Mouse (Mus musculus) spleen, postnatal 36 days (tissue): ENCODE measurements around the gene Ptpdc1.
A peak's percentile ranks its signal among the peaks of the same experiment; 100 is the strongest.

Experiments used
- DNase-seq, 2 experiments: peaks; one replicate each; pipeline ENCODE4 v3.0.0; 2022; ENCODE audit warnings: low spot score in 2 of 2, mixed read lengths in 1 of 2

Ptpdc1 gene

DNA sequence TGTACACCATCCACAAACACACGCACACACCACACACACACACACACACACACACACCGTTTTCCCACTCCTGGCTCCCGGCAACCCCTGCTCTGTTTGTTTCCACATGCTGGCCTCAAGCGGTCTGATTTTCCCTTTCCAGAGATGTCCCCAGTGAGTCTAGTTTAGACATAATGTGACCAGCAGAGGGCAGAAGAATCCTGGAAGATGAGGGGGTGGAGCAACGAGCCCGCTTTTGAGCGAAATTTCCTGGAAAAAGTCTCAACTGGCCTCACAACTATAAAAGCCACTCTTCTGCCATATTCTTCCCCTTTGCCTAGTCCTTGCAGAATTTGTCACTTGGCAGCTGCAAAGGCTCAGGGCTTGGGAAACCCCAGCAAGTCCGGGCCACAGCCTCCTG, 30.2 kb upstream of the Ptpdc1 start:
- DNase-seq: peak in 1 of 2 experiments; percentile 13

DNA sequence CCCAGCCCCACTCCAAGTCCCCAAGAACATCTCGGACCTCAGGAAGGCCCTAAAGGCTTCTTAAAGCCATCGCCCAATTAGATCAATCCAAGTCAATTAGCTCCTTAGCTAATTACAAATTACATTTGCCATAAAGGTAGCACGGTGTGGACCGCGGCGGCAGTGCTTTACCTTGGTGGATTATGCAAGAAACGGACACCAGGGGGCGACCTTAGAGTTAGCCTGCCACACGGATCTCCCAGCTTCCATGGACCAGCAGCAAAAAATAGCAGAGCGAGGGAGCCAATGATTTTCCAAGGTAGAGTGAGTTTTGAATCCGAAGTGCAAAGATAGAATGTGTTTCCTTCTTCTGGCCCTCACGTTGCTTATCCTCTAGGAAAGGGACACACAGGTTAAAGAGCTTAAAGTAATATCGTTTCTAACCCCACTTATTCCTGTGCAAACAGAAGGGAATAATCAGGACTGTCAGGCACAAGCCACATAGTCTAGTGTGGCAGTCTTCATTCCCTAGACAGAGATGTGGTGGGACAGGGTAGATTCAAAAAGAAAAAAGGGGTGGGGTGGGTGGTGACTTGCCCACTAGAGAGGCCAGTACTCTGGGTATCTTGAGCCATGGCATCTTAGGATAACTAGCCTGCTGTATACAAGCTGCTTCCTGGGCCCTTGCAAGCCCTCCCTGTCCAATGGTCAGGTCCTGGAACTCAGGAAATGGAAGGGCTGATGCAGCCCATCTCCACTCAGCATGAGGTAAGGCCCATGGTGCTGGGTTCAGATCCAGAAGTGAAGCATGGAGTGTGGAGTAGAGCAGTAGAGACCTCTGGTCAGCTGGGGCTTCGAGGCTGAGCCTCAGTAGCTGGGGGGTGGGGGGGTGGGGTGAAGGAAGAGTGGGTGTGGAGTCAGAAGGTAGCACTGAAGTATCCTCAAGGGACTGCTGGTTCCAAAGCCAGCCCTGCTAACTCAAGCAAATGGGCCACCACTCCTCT, 28.6 kb upstream of the Ptpdc1 start:
- DNase-seq: peak in 1 of 2 experiments; percentile 6

DNA sequence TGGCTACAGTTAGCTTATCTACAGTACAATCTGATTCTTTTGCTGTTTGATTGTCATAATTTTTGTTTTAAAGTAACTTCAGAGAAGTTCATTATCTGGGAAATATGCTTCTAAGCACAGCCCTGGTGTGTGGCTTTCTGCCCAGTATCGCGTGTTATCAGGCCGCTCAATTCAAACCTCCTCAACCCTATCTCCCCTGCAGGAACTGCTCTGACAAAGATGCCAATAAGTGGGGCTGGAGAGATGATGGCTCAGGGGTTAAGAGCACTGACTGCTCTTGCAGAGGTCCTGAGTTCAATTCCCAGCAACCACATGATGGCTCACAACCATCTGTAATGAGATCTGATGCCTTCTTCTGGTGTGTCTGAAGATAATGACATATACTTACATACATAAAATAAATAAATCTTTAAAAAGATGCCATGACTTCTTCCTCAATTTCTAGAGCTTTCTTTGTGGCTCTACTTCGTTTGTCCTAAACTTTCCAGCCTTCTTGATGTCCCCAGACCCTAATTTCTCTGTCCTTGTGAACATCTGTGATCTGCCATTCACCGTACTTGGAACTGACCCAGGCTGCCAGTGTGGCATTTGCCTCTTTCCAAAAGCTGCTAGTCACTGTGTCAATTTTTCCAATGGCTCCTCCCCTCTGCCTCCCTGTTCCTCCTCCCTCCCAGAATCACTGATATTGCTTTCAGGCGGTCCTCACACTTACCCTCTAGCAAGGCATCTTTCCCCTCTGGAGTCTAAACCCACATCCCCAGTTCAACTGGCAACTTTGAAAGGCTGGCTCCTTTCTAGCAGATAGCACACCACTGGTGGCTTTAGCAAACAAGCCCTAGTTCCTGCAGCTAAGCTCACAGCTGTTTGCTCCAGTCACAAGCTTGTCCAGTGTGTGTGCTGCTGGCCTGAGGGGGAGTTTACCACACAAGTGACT, 25.9 kb upstream of the Ptpdc1 start:
- DNase-seq: peak; percentile 8 to 14

DNA sequence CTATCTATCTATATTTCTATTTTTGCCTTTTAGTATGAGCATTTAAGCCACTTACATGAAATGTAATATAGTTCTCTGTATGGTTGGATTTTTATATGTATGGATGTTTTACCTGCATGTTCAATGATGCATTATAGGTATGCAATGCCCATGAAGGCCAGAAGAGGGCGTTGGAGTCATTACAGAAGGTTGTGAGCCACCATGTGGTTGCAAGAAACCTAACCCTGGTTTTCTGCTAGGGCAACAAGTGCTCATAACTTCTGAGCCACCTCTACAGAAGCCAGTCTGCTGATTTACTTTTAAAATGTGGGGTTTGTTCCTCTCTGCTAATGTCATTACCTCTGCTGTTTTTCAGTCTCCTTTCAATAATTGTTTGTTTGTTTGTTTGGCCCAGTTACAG, 25.2 kb upstream of the Ptpdc1 start:
- no peak for DNase-seq

DNA sequence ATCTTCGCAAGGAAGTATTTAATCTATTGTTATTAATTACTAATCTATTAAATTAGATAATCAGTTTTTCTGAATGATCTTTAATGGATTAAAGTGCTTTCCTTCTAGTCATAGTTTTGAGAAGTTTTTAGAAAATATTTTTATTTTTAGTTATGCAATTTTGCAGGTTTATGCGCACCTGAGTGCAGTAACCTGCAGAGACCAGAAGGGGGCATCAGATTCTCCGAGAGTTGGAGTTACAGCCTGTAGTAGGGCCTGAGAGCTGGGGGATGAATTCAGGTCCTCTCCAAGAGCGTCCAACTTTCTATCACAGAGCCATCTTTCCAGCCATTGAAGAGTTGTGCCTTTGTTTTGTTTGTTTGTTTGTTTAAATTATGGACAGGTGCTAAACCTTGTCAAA, 21.2 kb upstream of the Ptpdc1 start:
- DNase-seq: no peak

DNA sequence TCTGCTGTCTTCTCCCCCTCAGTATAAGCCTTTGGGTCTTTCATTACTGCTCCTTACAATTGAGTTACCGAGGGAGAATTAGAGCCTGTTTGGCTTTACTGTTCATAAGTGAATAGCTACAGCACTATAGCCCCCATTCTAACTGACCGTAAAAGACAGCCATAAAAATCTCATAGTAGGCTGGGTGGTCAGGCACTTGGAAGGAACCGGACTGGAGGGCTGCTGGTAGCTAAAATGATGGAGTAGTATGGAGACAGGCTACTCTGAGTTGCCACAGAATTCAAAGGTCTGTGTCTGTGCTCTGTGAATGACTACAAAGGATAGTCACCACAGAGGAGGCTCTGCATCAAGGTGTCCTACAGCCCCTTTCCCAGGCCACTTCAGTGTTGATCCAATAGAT, 18.5 kb upstream of the Ptpdc1 start:
- no peak for DNase-seq

DNA sequence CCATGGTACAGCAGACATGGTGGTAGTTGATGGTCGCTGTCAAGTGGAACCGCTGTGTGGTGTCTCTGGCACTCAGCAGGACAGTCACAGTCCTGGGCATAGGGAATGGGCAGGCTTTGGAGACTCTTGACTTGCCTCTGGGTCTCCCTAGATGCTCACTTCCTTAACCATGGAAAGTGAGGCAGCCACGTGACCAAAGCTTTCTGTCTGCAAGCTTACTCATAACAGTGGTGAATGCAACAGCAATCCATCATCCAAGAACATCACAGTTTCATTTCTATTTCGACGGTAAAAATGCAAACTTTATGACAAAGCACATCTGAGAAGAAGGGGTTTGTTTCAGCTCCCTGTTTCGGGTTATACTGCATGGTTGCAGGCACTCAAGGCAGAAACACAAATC, 17.6 kb upstream of the Ptpdc1 start:
- no peak for DNase-seq

DNA sequence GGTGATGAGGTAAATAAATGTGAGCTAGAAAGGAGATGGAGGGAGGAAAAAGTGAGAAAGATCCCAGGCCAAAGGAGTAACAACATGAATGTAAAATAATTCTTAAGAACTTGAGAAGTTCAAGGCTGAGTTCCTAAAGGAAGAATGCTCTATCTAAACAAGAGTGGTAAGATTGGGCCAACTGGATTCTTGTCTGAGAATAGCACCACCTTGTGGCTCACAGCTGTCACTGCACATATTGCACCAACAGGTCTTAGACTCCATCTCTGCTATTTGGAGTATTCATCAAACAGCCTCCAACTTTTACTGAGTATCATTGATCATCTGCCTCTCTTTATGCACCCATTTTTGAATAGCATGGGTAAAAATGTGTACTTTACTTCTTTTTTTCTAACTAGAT, 14.1 kb upstream of the Ptpdc1 start:
- peak; percentile 31 to 56 for DNase-seq

DNA sequence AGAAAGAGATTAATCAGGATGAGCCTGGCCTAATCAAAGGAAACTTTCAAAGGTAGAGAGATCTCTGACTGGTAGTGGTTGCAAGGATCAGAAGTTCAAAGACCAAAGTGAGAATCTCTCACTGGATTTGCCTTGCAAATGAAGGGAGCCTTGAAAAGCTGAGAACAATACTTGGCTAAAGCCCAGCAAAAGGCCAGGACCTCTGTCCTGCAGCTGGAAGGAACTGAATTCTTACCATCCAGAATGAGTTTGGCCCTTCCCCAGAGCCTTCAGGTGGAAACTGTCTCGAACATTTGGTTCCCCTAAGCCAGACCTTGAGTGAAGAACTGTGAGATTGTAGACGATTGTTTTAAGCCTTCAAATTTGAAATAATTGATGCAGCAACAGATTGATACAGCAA, 12.2 kb upstream of the Ptpdc1 start:
- no peak for DNase-seq

DNA sequence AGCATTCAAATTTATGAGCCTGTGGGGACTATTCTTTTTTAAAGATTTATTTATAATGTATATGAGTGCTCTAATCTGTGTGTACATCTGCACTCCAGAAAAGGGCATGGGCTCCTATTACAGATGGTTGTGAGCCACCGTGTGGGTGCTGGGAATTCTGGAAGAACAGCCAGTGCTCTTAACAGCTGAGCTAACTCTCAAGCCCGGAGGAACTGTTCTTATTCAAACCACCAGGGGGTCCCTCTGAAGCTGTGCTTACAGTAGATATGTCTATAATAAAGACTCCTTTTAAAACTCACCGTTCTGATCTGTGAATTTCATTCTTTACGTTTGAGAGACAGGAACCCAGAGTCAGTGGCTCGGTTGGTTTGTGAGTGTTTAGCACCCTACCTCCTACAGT, 6.2 kb upstream of the Ptpdc1 start:
- no peak for DNase-seq

DNA sequence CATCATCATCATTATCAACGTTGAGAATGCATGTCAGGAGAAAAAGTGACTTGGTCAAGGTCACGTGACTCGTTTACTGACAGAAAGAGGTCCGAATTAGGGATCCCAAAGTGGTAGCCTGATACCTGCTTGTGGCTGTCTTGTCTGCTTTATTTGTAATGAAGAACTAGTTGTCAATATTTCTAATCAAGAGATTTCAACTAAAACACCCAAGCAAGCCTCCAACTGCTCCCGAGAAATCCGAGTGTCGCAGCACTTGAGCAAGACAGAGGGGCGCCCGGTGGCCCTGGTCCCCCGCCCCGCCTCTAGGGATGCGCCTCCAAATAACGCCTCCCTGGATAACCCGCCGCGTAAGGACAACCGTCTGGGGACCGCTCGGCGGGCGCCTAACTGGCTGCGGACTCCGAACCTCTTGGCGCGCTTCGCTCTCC, 481 bp downstream of the Ptpdc1 start:
- DNase-seq: no peak

DNA sequence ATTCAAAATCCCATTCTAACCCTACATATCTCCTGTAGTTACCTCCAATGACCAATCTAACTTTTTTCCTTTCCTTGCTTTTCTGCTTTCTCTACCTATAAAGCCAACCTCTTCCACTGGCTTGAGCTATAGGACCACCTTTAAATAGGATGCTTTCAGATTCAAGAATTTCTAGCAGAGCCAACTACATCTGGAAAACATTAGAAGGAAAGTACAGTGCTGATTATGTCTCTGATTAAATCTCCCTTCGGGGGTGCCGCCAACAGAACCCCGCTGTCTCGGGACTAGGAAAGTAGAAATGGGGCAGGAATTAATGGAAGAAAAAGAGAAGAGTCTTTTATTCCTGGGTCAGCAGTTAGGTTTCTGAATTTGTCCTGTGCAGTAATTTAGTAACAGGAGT, 6.6 kb downstream of the Ptpdc1 start:
- DNase-seq: no peak

DNA sequence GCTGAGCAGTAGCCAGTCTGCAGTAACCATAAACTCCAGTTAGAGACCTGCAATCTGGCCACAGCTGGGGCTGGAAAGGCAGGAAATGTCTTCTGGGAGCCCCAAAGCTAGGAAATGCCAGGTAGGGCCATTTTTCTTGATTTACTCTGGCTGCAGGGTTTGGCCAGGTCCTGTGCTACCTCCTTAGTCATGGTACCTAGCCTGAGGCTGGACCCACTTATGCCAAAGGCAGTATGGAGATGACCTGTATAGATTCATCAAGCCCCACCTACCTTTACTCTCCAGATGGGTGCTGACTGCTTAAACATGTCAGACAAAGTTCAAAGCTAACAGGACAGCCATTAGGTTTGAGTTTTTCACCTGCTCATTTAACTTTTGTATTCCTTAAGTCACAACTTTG, 7.7 kb downstream of the Ptpdc1 start:
- no peak for DNase-seq

DNA sequence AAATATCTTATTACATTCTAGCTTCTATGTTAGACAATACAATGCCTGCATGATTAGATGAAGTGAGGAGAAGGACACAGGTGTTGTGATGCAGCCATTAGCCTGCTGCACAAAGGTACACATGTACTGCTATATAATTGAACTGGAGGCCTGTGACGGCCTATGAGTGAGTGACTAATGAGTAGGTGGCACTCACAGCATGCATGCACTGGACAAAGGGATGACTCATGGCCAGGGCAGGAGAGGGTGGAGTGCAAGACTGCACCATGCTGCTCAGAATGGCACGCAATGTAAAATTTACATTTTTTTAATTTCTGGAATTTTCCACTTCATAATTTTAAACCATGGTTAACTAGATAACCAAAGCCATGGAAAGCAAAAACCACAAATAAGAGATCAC, 10.9 kb downstream of the Ptpdc1 start:
- no peak for DNase-seq

DNA sequence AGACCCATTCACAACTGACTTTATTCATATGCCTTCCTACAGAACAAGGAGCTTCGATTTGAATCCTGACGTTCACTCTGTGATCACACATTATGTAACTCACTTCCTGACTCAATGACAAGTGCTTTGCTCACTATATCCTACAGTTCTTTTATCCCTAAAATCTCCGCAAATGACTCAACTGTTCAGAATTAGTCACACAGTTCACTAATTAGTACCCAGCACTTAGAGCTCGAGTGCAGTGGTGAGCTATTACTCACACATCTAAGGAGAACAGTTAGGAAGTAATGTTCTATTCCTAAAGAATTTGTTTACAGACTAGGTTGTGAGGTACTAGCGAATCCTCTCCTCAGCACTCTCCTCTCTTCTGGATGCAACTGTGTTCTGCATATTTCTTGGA, 16.4 kb downstream of the Ptpdc1 start:
- DNase-seq: no peak

DNA sequence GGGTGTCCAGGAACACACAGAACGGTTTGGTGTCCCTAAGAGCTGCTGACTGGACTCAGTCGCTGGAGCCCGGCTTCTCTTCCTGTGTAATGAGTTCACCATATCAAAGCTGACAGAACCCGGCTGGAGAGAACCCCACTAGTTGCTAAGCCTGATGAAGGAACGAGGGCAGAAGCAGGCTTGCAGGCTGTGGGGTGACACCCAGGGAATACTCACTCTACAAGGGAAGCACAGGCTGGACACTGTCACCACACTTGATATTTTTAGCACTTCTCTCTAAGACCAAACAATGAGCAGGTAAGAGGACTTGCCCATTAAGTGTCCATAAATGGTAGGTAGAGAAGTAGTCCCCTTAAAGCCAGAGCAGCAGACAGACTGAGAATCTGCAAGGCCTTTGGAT, 20.9 kb downstream of the Ptpdc1 start:
- DNase-seq: no peak

DNA sequence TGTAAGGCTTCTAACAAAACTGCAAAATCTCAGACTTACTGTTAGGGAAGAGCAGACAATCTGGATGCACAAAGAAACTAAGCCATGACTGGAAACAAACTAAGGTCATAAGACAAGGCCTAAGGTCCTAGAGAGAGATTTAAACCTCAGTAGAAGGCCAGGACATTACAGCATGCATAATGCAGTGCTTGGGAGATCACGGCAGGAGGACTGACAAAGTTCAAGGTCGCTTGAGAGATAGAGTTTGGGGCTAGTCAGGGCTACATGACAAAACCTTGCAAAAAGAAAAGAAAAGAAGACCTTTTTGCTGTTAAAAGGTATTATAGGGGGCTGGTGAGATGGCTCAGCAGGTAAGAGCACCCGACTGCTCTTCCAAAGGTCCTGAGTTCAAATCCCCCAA, 22.2 kb downstream of the Ptpdc1 start:
- no peak for DNase-seq

DNA sequence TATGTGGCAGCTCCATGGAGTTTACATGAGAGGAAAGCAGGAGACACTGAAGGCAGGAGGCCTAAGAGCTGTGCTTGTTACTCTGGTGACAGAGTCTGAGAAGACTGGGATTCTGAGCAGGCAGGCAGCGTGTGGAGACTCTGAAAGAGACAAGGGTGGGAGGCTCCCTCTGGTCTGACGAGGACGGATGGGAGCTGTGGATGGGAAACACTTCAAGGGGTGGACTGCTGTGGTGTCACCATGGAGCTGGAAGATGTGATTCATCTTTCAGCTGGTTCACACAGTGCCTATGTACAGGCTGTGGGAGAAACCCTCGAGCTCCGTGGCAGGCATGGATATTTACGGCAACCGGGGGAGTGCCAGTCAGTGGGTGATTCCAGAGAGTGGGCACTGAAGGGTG, 30.9 kb downstream of the Ptpdc1 start:
- no peak for DNase-seq

DNA sequence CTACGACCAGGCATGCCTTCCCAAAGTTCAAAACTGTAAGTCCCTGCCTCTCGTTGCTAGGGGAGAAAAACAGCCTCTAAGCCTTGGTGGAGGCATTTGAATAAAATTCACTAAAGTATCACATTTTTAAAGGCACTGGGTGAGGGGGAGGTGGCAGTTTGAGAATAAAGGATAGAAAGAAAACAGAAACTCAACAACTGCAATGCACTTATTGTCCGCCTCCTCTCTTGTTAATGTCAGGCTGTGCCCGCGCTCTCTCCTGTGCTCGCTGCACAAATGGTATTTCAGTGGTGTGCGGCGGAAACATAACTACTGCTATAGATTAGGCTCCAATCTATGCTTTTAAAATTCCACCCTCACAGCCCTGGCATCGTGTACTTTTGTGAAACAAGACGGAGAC, 31.4 kb downstream of the Ptpdc1 start:
- no peak for DNase-seq

DNA sequence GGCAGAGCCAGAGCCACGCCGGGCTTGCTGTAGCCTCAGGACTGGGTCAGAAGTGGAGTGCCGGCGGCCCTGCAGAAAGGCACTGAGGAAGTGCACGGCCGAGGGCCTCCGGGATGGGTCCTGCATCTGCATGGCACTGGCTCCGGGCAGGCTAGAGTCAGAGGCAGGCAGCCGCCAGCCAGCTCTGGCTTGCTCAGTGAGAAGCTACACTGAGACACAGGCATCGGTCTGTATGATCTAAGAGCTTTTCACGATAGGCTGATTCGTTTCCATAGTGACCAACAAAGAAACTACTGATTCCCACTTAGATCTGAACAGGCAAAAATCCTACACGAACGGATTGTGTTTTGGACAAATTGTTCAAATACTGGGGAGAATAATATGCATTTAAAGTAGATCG, 32.3 kb downstream of the Ptpdc1 start:
- DNase-seq: no peak

DNA sequence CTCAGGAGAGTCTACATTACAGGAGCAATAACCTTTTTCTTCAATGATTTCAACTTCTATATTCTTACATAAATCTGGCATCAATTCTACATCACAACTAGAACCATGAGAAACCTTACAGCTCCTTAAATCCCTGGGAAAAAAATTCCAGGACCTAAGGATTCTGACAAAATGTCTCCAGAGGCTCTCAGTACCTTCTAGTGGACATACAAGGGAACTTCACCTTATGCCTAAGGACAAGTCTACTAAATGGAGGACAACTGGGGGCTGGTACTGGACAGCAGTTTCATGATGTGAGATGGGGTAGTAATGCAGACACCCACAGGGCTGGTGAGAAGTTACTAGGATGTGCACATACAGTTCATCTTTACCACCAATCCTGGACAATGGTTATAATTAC, 34.7 kb downstream of the Ptpdc1 start:
- DNase-seq: no peak

DNA sequence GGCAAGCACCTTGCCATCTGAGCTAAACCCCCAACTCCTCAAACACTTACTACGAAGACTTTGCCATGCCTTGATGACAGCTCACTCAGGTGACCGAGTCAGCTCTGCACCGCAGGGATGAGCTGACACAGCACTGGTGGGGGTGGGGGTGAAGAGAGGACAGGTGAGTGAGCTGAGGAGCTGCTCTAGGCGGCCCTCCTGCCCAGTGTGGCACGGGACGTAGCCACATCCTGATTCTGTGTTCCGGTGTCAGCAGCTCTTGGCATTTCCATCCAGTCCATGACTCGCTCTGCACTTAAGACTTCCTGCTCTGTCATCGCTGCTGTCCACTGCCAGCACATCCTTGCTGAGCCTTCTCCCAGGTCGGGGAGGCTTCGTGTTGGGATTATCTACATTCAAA, 38.1 kb downstream of the Ptpdc1 start:
- DNase-seq: no peak

DNA sequence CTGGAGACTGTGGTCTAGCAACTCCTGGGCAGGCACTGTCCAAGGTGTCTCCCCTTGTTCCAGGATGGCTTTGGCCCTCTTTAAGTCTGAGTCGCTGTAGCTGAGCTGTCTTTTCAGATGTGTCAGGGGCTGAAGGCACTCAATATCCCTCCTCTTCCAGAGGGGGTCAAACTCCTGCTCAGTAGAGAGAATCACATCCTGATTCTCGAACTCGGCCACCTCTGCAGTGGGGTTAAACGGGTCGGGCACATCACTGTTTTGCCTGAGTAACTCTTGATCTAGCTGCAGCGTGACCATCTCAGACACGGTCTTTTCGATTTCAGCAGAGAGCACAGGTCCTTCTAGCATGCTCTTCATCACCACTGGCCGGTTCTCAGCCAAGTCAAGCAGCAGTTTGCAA, 39.0 kb downstream of the Ptpdc1 start:
- no peak for DNase-seq
